Mouse (Mus musculus): ENCODE measurements at regions not wholly inside any gene's neighbourhood (a gene's known extent, or its start where the extent isn't known, plus 50 kb on each side); places are given as distances from the start of the nearest gene placed in this dataset.
"Not testable (repeated sequence)": the region's sequence is repeated elsewhere in the genome, so short reads cannot be mapped to it uniquely, and the experiment has no call there.

- TF ChIP-seq CTCF, EP300 (IDR thresholded peaks at IDR 0.05; ENCODE audit: low read depth): not testable (repeated sequence)
Observed at GRCm38 (mm10) chr16:30806206-30806605, 206.7 kb downstream of the Fam43a start.

Data from liver, postnatal 0 days (tissue).